ENCODE assay signal across 9 mouse cellular contexts in genomic region chr11:116019976-116020411, GRCm38 (mm10). TPM values are rescaled to one million over a fixed set of nuclear protein-coding genes. Genes with fewer than 3 reads are reported as not detected.
DNase-seq lines count a peak whose midpoint lies in the region; ATAC-seq and TF ChIP-seq lines count a peak whose summit lies in the region.
"Had no signal": no experiment of that assay in that cellular context is flagged by ENCODE, and none has a peak within 500 bp of the region (broad histone marks: within the 10 kb centered on the region; RNA-seq: fewer than 3 reads in every experiment).

No protein-coding gene starts in this region.

- in situ Hi-C loops in Patski (cut with MboI; ENCODE audit: low pct_unique_long_range_greater_than_20kb): no loop called here

- POLR2A ChIA-PET in Patski (lab: Charles Lee): no interaction called here

- H3K27ac ChIP-seq in kidney, embryonic 15.5 days: peak overlapping the region; percentile 45
- peak overlapping the region; percentile 55; the same call in 1 of the 2 replicates for H3K27ac ChIP-seq in limb, embryonic 15.5 days

- no peak for TF ChIP-seq CTCF in Patski (IDR thresholded peaks at IDR 0.05)

- CTCF ChIA-PET in Patski (lab: Charles Lee): interaction anchor here (1.2 to 1.5 kb wide), 2 partner anchors 8 to 84 kb away, joined by 3 to 5 read pairs; no protein-coding TSS in a partner anchor

- H3K4me3 ChIP-seq in kidney, embryonic 15.5 days (replicated peaks): no peak overlapping the region
- no peak overlapping the region for H3K4me3 ChIP-seq in limb, embryonic 15.5 days
- H3K4me3 ChIP-seq: erythroblast, embryonic 14.5 days had no signal

- no peak overlapping the region for H3K4me2 ChIP-seq in kidney, embryonic 15.5 days
- no peak overlapping the region for H3K4me2 ChIP-seq in limb, embryonic 15.5 days

- H3K9me3 ChIP-seq in kidney, embryonic 15.5 days (replicated peaks): no peaks in the 10 kb centered on the region
- H3K9me3 ChIP-seq in limb, embryonic 15.5 days: no peaks in the 10 kb centered on the region

- peaks cover 15% of the 10 kb centered on the region for H3K36me3 ChIP-seq in kidney, embryonic 15.5 days
- H3K36me3 ChIP-seq in limb, embryonic 15.5 days: peaks cover 13% of the 10 kb centered on the region

- no peak for DNase-seq in kidney, adult 9 months
- DNase-seq in A20 (ENCODE audit: low read depth, low spot score) (peak; percentile 55), Patski (ENCODE audit: low read depth, low spot score) (no peak)
- no peak for DNase-seq in right cerebral cortex, postnatal 25 days
- DNase-seq: adrenal gland, postnatal 10 days had no signal

- no peak for ATAC-seq in kidney, embryonic 15.5 days (replicated peaks; ENCODE audit: low FRiP score)
- peak; percentile 5 for ATAC-seq in Patski
- no peak for ATAC-seq in limb, embryonic 15.5 days (ENCODE audit: insufficient number of reproducible peaks, low FRiP score, low TSS enrichment, low read depth)
- no peak for ATAC-seq in erythroblast, adult 5-6 weeks (replicated peaks; ENCODE audit: low FRiP score, poor library complexity, severe bottlenecking)

- peaks cover 9% of the 10 kb centered on the region; the same call in 1 of the 2 replicates for H3K4me1 ChIP-seq in kidney, embryonic 15.5 days
- no peaks in the 10 kb centered on the region for H3K4me1 ChIP-seq in limb, embryonic 15.5 days

- H3K9ac ChIP-seq in kidney, embryonic 15.5 days: no peak overlapping the region
- no peak overlapping the region for H3K9ac ChIP-seq in limb, embryonic 15.5 days

- WGBS in kidney, embryonic 15.5 days: 77% methylated on average over 2 of the region's 2 CpGs
- 74% methylated on average over 2 of the region's 2 CpGs for WGBS in limb, embryonic 15.5 days

- no peaks in the 10 kb centered on the region for H3K27me3 ChIP-seq in kidney, embryonic 15.5 days
- H3K27me3 ChIP-seq in Patski: no peaks in the 10 kb centered on the region
- H3K27me3 ChIP-seq in limb, embryonic 15.5 days: no peaks in the 10 kb centered on the region

RNA-seq across cellular contexts. Expression of gene Galk1, which starts 7.5 kb away (rescaled TPM):
- 194 and 208 TPM in 2 replicates for polyA plus RNA-seq in kidney, embryonic 15.5 days (2015; fragmentation: Nextera tagmentation; extraction: Ambion mirVana)
- polyA plus RNA-seq in Patski (2021): 100 TPM
- polyA plus RNA-seq in limb, embryonic 15.5 days (2015; fragmentation: Nextera tagmentation; extraction: Ambion mirVana): 174 and 194 TPM in 2 replicates
- 1.5 and 4.8 TPM in 2 replicates for total RNA-seq in erythroblast, adult 5-6 weeks (2015; ENCODE audit: low replicate concordance)
- 3.6 and 4.5 TPM in 2 replicates for total RNA-seq in erythroblast, adult 5-6 weeks (2017; ENCODE audit: low replicate concordance)

RNA-seq across cellular contexts. Expression of gene H3f3b, which starts 7.8 kb away (rescaled TPM):
- polyA plus RNA-seq in kidney, embryonic 15.5 days (2015; fragmentation: Nextera tagmentation; extraction: Ambion mirVana): 1,673 and 1,817 TPM in 2 replicates
- polyA plus RNA-seq in Patski (2021): 1,066 TPM
- polyA plus RNA-seq in limb, embryonic 15.5 days (2015; fragmentation: Nextera tagmentation; extraction: Ambion mirVana): 1,660 and 1,740 TPM in 2 replicates
- total RNA-seq in erythroblast, adult 5-6 weeks (2015; ENCODE audit: low replicate concordance): 366 and 401 TPM in 2 replicates
- 384 and 542 TPM in 2 replicates for total RNA-seq in erythroblast, adult 5-6 weeks (2017; ENCODE audit: low replicate concordance)

RNA-seq across cellular contexts. Expression of gene Unk, which starts 10.1 kb away (rescaled TPM):
- polyA plus RNA-seq in kidney, embryonic 15.5 days (2015; fragmentation: Nextera tagmentation; extraction: Ambion mirVana): 37.3 and 40.1 TPM in 2 replicates
- 24.9 TPM for polyA plus RNA-seq in Patski (2021)
- polyA plus RNA-seq in limb, embryonic 15.5 days (2015; fragmentation: Nextera tagmentation; extraction: Ambion mirVana): 34.7 and 35.1 TPM in 2 replicates
- total RNA-seq in erythroblast, adult 5-6 weeks (2015; ENCODE audit: low replicate concordance): 4.2 and 6.9 TPM in 2 replicates
- total RNA-seq in erythroblast, adult 5-6 weeks (2017; ENCODE audit: low replicate concordance): 7.9 and 17.3 TPM in 2 replicates

RNA-seq across cellular contexts. Expression of gene Itgb4, which starts 45.5 kb away (rescaled TPM):
- polyA plus RNA-seq in kidney, embryonic 15.5 days (2015; fragmentation: Nextera tagmentation; extraction: Ambion mirVana): 2.1 and 2.7 TPM in 2 replicates
- polyA plus RNA-seq in Patski (2021): 0.06 TPM
- polyA plus RNA-seq in limb, embryonic 15.5 days (2015; fragmentation: Nextera tagmentation; extraction: Ambion mirVana): 14.7 and 15.7 TPM in 2 replicates
- not detected in 2 replicates for total RNA-seq in erythroblast, adult 5-6 weeks (2015; ENCODE audit: low replicate concordance)
- not detected in 2 replicates for total RNA-seq in erythroblast, adult 5-6 weeks (2017; ENCODE audit: low replicate concordance)

RNA-seq across cellular contexts. Expression of gene Unc13d, which starts 57.8 kb away (rescaled TPM):
- 1.3 and 1.5 TPM in 2 replicates for polyA plus RNA-seq in kidney, embryonic 15.5 days (2015; fragmentation: Nextera tagmentation; extraction: Ambion mirVana)
- polyA plus RNA-seq in Patski (2021): 0.33 TPM
- polyA plus RNA-seq in limb, embryonic 15.5 days (2015; fragmentation: Nextera tagmentation; extraction: Ambion mirVana): 6.5 and 8.8 TPM in 2 replicates
- 4.2 and 4.8 TPM in 2 replicates for total RNA-seq in erythroblast, adult 5-6 weeks (2015; ENCODE audit: low replicate concordance)
- total RNA-seq in erythroblast, adult 5-6 weeks (2017; ENCODE audit: low replicate concordance): 4.3 and 7.0 TPM in 2 replicates
